Mouse (Mus musculus) kidney, adult 11 months (tissue): Measurements from ENCODE around the gene Olfr1330.
"Not testable (repeated sequence)": the region's sequence is repeated elsewhere in the genome, so short reads cannot be mapped to it uniquely, and the experiment has no call there.

Experiments used
- DNase-seq: peaks from one replicate; pipeline ENCODE4 v3.0.0; 2022

Gene Olfr1330

GRCm38 (mm10) chr4:118888297-118888696, at the start of gene Olfr1330:
Gene Olfr1330, plus strand, starts transcription at chr4:118888597.
- no peak for DNase-seq

- DNase-seq = no peak
These were observed 26.6 kb upstream of the Olfr1330 start for GRCm38 (mm10) chr4:118861791-118862190.

DNA sequence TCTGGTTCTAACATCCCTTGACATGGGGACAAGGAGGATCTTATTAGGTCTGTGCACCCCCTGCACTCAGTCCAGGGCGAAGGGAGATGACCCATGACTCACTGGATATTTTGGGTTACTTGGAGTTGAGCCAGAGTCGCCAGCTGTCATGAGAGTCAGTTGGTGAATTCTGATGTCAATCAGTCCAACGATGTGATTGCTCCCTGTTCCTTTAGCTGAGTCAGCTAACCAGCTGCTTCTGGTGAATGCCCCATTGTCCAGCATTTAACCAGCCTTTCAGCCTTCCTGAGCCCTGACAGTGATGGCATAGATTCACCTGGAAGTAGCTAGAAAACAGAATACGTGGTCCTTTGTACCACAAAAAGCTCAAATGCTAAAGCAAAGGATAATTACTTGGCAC, 25.7 kb upstream of the Olfr1330 start:
- no peak for DNase-seq

DNA sequence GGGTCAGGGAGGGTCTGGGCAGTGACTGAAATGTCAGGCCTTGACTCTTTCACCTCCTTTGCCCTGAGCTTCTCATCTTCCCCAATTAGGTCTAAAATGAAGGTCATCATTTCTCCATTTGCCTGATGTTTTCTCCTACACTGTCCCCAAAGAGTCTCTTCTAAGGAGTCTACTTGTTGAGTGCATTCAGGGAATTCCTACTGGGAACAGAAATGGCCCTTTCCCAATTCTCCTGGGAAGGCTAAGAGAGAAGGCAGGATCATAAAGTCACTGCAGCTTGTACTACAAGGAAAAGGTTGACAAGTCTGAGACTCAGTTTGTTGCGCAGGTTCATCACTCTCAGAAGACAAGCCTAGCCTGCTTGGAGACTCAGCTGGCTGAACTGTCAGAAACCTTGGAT, 24.0 kb upstream of the Olfr1330 start, which contains the start of gene Olfr1331:
Gene Olfr1331, plus strand, starts transcription at position 301 of the 400 bp plus-strand sequence.
- no peak for DNase-seq

DNA sequence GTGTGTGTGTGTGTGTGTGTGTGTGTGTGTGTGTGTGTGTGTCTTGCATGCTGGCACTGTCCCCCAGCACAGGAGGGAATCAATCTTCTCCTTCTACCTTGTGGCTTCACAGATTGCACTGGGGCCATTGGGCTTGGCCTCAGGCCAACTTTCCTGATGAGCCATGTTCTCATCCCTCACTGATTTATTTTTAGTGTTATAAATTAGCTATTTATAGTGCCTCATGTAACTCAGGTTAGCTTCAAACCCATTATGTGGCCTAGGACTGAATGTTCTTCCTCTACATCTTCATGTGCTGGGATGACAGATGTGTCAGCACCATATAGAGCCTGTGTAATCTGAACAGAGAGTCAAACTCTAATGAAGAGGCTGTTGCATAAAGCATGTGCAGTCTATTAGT, 20.8 kb upstream of the Olfr1330 start:
- DNase-seq = no peak

- no peak for DNase-seq
These were observed 13.6 kb downstream of the Olfr1330 start for GRCm38 (mm10) chr4:118901981-118902380.

GRCm38 (mm10) chr4:118917365-118917764, 29.0 kb downstream of the Olfr1330 start, which contains the start of gene Olfr1329:
Gene Olfr1329, minus strand, starts transcription at chr4:118917465.
- DNase-seq = not testable (repeated sequence)

GRCm38 (mm10) chr4:118931326-118931725, 42.9 kb downstream of the Olfr1330 start:
- not testable (repeated sequence) for DNase-seq

- DNase-seq = no peak
These were observed 50.1 kb downstream of the Olfr1330 start, which contains the start of gene Olfr1328 for GRCm38 (mm10) chr4:118938512-118938911. Gene Olfr1328, minus strand, starts transcription at chr4:118938612.
